Mouse (Mus musculus): ENCODE data around the gene Pdik1l. TPM values are rescaled to one million over a fixed set of nuclear protein-coding genes. Genes with fewer than 3 reads are reported as not detected.
A peak's percentile ranks its signal among the peaks of the same experiment; 100 is the strongest.

Pdik1l gene
- total and polyA plus RNA-seq, 2 experiments from 2014 or later = 30.8 to 44.8 TPM

- Histone ChIP-seq H3K9me3 (ENCODE audit: low read length) (no peaks in the 10 kb centered on the region), H3K4me2 (ENCODE audit: low read depth, low read length, poor library complexity, severe bottlenecking) (peak overlapping the region; percentile 78), H3K27ac (ENCODE audit: low read depth, low read length) (peak overlapping the region; percentile 100), H3K4me3 (ENCODE audit: low read depth, low read length) (peak overlapping the region; percentile 71), H3K36me3 (ENCODE audit: insufficient read depth, low read length) (peaks cover 8% of the 10 kb centered on the region), H3K9ac (replicated peaks; ENCODE audit: low read length, poor library complexity, severe bottlenecking) (peak overlapping the region; percentile 100), H3K27me3 (ENCODE audit: insufficient read depth, low read length) (no peaks in the 10 kb centered on the region), H3K4me1 (ENCODE audit: insufficient read depth, low read length) (no peaks in the 10 kb centered on the region)
- DNase-seq (ENCODE audit: low spot score) = no peak
- TF ChIP-seq CTCF (IDR thresholded peaks at IDR 0.05) = no peak
- ATAC-seq (ENCODE audit: low FRiP score) = no peak
- 46% methylated on average over 11 of the region's 11 CpGs for WGBS
Measured at GRCm38 (mm10) chr4:134288397-134289256, 932 bp upstream of the Pdik1l start.

- Histone ChIP-seq H3K9me3 (ENCODE audit: low read length) (no peaks in the 10 kb centered on the region), H3K27me3 (ENCODE audit: insufficient read depth, low read length) (no peaks in the 10 kb centered on the region), H3K4me2 (ENCODE audit: low read depth, low read length, poor library complexity, severe bottlenecking) (peak overlapping the region; percentile 78), H3K36me3 (ENCODE audit: insufficient read depth, low read length) (peaks cover 17% of the 10 kb centered on the region), H3K27ac (ENCODE audit: low read depth, low read length) (peak overlapping the region; percentile 100), H3K4me1 (ENCODE audit: insufficient read depth, low read length) (no peaks in the 10 kb centered on the region), H3K4me3 (ENCODE audit: low read depth, low read length) (peak overlapping the region; percentile 71), H3K9ac (replicated peaks; ENCODE audit: low read length, poor library complexity, severe bottlenecking) (peak overlapping the region; percentile 100)
- TF ChIP-seq CTCF (IDR thresholded peaks at IDR 0.05) = peak; percentile 59
- ATAC-seq (ENCODE audit: low FRiP score) (peak; percentile 93), DNase-seq (ENCODE audit: low spot score) (peak; percentile 95)
- under 1% methylated on average over 39 of the region's 59 CpGs for WGBS
Measured at GRCm38 (mm10) chr4:134287168-134287564, 529 bp downstream of the Pdik1l start.

GRCm38 (mm10) chr4:134286226-134287167 lies 1.2 kb downstream of the Pdik1l start:
- WGBS = 3% methylated on average over 59 of the region's 59 CpGs
- Histone ChIP-seq H3K9ac (replicated peaks; ENCODE audit: low read length, poor library complexity, severe bottlenecking) (peak overlapping the region; percentile 100), H3K9me3 (ENCODE audit: low read length) (no peaks in the 10 kb centered on the region), H3K4me2 (ENCODE audit: low read depth, low read length, poor library complexity, severe bottlenecking) (peak overlapping the region; percentile 78), H3K4me1 (ENCODE audit: insufficient read depth, low read length) (no peaks in the 10 kb centered on the region), H3K27ac (ENCODE audit: low read depth, low read length) (peak overlapping the region; percentile 100), H3K4me3 (ENCODE audit: low read depth, low read length) (peak overlapping the region; percentile 71), H3K27me3 (ENCODE audit: insufficient read depth, low read length) (no peaks in the 10 kb centered on the region), H3K36me3 (ENCODE audit: insufficient read depth, low read length) (peaks cover 22% of the 10 kb centered on the region)
- no peak for TF ChIP-seq CTCF (IDR thresholded peaks at IDR 0.05)
- no peak for DNase-seq (ENCODE audit: low spot score)
- ATAC-seq (ENCODE audit: low FRiP score) = no peak; the same call in 1 of the 2 replicates

GRCm38 (mm10) chr4:134284942-134285341 lies 2.8 kb downstream of the Pdik1l start:
- Histone ChIP-seq H3K27ac (ENCODE audit: low read depth, low read length) (no peak overlapping the region), H3K27me3 (ENCODE audit: insufficient read depth, low read length) (no peaks in the 10 kb centered on the region), H3K36me3 (ENCODE audit: insufficient read depth, low read length) (peaks cover 22% of the 10 kb centered on the region), H3K4me1 (ENCODE audit: insufficient read depth, low read length) (no peaks in the 10 kb centered on the region), H3K9me3 (ENCODE audit: low read length) (no peaks in the 10 kb centered on the region), H3K4me3 (ENCODE audit: low read depth, low read length) (no peak overlapping the region), H3K9ac (replicated peaks; ENCODE audit: low read length, poor library complexity, severe bottlenecking) (no peak overlapping the region), H3K4me2 (ENCODE audit: low read depth, low read length, poor library complexity, severe bottlenecking) (no peak overlapping the region)
- TF ChIP-seq CTCF (IDR thresholded peaks at IDR 0.05) = no peak
- ATAC-seq (ENCODE audit: low FRiP score) = no peak
- DNase-seq (ENCODE audit: low spot score) = no peak
- 92% methylated on average over 2 of the region's 2 CpGs for WGBS

- 4% methylated on average over 14 of the region's 14 CpGs for WGBS
- Histone ChIP-seq H3K27me3 (ENCODE audit: insufficient read depth, low read length) (no peaks in the 10 kb centered on the region), H3K4me1 (ENCODE audit: insufficient read depth, low read length) (no peaks in the 10 kb centered on the region), H3K4me2 (ENCODE audit: low read depth, low read length, poor library complexity, severe bottlenecking) (no peak overlapping the region), H3K4me3 (ENCODE audit: low read depth, low read length) (no peak overlapping the region), H3K9ac (replicated peaks; ENCODE audit: low read length, poor library complexity, severe bottlenecking) (no peak overlapping the region), H3K9me3 (ENCODE audit: low read length) (no peaks in the 10 kb centered on the region), H3K27ac (ENCODE audit: low read depth, low read length) (no peak overlapping the region), H3K36me3 (ENCODE audit: insufficient read depth, low read length) (peaks cover 20% of the 10 kb centered on the region)
- no peak for TF ChIP-seq CTCF (IDR thresholded peaks at IDR 0.05)
- DNase-seq (ENCODE audit: low spot score) (no peak), ATAC-seq (ENCODE audit: low FRiP score) (no peak)
Measured at GRCm38 (mm10) chr4:134273417-134274345, 14.0 kb downstream of the Pdik1l start.
